Mouse (Mus musculus): ENCODE measurements at regions not wholly inside any gene's neighbourhood (a gene's known extent, or its start where the extent isn't known, plus 50 kb on each side); places are given as distances from the start of the nearest gene placed in this dataset.
"Not testable (repeated sequence)": the region's sequence is repeated elsewhere in the genome, so short reads cannot be mapped to it uniquely, and the experiment has no call there.

DNA sequence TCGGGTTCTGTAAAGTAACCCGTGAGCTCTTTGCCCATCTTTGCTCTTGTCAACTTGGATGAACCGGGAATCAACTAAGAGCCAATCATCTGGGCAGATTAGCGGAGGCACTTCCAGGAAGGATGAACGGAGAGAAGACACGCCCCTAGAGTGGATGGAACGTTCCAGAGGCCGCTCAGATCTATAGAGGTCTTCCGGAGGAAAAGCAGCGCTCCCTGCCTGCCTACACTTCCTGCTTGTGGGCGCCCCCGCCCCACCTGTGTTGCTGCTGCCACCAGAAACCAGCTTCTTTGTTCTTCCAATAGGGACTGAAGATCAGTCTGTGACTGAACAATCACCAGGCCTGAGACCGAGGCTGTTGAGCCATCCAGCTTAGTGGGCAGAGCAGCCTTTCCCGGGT, 192.7 kb downstream of the Unc5cl start:
- peak; percentile 39; the same call in 1 of the 2 replicates for ATAC-seq (replicated peaks; ENCODE audit: low read depth, poor library complexity, severe bottlenecking)

DNA sequence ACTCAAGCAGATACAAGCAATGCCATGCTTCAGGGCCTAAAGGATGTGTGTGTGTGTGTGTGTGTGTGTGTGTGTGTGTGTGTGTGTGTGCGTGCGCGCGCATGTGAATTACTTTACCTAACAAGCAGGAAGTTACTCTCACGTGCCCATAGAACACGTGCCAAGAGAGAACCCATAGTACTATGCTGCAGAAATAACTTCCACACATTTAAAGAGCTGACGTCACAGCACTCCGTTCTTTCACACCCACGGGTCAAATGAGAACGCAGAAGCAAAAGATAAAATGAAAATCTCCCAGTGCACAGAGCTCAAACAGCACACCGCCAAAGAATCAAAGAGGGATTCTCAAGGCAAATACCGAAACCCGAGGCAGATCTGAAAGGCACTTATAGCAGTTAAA, 195.9 kb downstream of the Unc5cl start:
- ATAC-seq (replicated peaks; ENCODE audit: low read depth, poor library complexity, severe bottlenecking), result no peak

DNA sequence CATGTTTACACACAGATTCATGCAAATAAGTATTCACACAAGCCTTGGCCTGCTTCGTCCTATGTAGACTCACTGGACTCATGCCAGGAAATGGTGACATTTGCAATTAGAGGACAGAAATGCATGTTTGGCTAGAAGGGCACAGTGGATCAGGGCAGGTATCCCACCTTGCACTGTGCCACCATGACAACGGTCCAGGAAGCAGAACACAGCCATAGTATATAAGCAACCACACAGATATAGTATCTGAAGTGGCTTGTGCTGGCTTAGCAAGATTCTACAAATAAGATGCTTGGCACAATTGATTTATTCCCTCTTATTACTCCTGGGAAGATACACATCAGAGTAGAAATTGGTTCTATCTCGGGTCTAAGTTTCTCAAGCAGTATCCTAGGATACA, 218.0 kb downstream of the Unc5cl start:
- ATAC-seq (replicated peaks; ENCODE audit: low read depth, poor library complexity, severe bottlenecking), result no peak

DNA sequence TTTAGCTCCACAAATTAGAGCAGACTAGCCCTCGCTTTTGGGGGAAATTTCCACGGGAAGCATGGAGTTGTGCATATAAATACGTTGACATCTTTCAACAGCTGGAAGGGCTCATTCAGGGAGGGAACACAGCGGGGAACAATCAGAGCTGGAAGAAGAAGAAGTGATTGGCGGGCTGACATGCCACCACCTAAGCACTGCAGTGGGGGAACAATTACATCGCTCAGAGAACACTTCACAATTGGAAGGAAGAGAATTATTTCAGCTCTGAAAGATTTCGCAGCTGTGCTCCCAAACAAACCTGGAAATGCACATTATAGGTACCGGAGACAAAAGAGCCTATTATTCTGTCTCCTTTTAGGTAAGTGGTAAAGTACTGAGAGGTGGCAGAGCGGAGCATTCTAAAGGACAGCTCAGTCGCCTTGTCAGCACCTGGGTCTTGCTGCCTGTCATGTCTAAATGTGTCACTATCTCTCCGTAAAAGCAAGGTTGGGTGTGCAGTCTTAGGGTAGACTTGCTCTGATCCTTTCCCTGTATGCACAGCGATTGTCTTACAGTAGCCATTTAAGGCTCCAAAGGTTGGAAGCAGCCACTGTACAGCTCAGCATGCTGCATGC, 223.6 kb downstream of the Unc5cl start:
- no peak for ATAC-seq (replicated peaks; ENCODE audit: low read depth, poor library complexity, severe bottlenecking)

DNA sequence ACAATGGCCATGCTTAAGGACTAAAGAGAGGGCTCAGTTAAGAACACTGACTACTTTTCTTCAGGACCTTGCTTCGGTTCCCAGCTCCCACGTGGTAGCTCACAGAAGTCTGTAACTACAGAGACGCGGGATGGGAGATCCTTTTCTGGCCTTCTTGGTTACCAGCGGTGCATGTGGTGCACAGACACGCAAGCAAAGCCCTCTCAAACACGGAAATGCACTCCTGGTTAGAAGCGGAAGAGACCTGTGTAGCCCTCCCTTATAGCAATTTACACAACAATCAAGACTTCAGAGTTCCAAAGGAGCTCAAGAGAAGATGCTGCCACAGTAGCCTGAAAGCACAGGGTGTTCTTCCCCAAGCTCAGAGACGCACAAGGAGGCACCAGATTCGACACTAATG, 225.6 kb downstream of the Unc5cl start:
- ATAC-seq (replicated peaks; ENCODE audit: low read depth, poor library complexity, severe bottlenecking), result no peak

DNA sequence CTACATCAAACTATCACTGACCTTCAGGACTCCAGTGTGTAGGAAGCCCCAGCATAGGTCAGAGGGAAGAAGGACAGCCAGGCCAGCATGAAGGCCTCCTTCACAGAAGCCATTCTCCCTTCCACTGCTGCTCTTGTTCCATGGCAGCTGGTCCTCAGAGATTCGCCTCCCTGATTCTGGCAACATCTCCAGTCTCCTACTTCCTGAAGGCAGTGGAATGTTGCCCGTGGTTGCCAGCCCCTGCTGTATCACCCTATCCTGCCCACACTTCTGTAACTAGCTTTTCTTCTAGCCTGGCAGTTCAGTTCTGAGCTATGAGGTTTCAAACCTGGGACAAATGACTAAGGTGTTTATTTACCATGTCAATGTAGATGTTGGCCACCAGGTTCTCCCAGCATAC, 234.2 kb downstream of the Unc5cl start:
- ATAC-seq (replicated peaks; ENCODE audit: low read depth, poor library complexity, severe bottlenecking), result no peak

DNA sequence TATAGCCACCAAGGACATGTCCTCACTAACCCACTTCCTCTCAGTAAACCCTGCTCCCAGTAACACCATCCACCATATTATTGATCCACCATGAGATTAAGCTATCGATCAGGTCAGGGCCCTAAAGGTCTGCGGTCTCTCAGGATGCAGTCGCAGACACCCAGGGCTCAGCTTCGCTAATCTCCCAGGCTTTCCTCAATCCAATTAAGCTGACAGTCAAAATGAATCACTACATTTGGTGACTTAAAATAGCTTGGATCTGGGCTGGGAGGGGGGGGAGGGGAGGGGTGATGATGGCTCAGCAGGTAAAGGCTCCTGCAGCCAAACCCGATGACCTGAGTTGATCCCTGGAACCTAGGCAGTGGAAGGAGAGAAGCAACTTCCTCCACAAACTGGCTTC, 233.7 kb upstream of the Lrfn2 start:
- ATAC-seq (replicated peaks; ENCODE audit: low read depth, poor library complexity, severe bottlenecking), result no peak

DNA sequence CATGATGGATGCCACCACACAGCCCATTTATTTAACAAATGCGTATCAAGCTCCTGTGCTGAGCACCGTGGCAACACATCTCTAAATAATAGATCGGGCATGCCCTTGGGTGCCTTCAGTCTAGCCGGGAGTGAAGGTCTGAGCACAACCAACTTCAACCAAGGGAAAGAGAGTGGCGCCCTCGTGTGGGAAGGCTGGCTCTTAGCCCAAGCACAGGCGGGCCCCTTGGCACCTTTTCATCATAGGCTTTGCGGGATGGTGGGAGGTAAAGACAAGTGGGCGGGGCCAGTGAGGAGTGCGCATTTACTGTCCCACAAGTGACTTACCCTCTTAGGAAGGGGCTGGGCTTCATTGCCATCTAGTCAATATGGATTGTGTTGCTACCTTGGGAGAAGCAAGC, 231.6 kb upstream of the Lrfn2 start:
- ATAC-seq (replicated peaks; ENCODE audit: low read depth, poor library complexity, severe bottlenecking), result 0 out of 2 replicates have a peak, but pooled peaks have one; percentile 29

DNA sequence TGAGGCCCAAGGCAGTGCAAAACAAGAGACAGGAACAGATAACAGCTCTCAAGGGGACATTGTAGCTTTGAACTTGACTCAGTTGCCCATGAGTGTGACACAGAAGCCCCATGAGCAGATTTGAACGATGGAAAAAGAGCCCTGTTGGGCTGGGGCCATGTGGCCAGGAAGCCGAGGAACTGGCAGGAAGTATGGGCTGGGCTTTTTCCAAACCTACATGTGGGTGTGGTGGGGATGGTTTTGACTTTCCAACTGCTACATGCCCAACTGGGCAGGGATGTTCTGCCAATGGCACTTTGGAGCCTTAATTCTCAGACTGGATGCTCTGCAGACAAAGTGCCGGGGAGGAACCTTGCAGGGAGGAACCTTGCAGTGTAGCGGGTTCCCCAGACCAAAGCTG, 211.7 kb upstream of the Lrfn2 start:
- ATAC-seq (replicated peaks; ENCODE audit: low read depth, poor library complexity, severe bottlenecking), result no peak

DNA sequence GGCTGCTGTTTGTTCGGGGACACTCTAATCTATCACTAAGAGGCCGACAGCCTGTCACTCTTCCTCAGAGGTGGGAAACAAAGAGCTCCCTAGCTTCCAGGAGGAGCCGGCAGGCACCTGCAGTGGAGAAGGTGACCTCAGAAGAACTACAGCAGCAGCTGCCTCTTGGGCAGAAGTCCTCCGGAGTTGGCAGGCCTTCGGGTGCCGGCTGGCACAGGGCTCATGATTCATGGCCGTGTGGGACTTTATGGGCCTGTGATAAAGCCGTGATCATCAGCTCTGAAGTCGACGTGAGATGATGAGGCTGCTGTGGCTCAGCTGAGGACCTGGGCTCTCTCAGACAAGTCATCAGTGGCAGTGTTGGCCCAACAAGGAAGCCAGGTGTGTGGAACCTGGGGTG, 208.9 kb upstream of the Lrfn2 start:
- ATAC-seq (replicated peaks; ENCODE audit: low read depth, poor library complexity, severe bottlenecking), result no peak

DNA sequence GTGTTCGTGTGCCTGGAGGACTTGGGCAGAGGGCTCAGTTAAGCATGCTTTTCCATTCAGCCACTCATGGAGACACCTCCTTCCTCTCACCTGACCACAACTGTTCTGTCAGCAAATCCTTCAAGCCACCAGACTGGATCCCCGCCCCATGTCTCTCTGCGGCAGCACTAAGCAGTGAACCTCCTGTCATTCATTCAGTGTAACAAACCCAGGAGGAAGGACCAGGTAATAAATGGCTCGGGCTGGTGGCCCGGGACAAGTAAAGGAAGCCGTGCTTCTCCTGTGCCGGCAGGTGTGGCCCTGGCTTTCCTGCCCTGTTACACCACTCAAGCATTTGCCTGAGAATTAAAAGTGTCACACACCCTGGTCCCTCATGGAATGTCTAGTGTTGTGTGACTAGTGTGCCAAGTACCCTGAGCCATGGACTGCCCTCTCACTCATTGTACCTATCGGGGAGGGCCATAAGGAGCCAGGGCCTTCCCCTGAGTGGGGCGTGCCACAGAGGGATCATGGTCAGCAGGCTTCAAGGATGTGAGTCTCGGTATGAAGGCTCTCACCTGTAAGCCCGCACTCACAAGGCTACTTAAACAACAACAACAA, 207.6 kb upstream of the Lrfn2 start:
- no peak for ATAC-seq (replicated peaks; ENCODE audit: low read depth, poor library complexity, severe bottlenecking)

DNA sequence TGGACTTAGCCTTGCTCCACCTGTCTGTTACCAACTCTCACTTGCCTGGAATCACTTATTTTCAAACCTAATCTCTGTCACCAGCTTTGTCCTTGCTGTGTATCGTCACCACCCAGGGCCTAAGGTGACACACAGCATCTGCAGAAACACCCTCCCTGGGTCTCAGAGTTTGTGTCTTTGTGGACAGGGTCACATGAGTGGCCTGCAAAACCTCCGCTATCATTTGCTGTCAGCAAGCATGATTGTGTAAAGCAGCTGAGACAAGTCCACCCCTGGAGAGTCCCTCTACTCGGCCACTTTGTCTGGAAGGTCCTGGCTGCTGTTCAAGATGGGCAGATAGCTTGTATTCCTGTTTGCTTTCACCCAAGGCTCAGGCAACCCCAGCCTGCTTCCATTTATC, 205.7 kb upstream of the Lrfn2 start:
- no peak for ATAC-seq (replicated peaks; ENCODE audit: low read depth, poor library complexity, severe bottlenecking)

DNA sequence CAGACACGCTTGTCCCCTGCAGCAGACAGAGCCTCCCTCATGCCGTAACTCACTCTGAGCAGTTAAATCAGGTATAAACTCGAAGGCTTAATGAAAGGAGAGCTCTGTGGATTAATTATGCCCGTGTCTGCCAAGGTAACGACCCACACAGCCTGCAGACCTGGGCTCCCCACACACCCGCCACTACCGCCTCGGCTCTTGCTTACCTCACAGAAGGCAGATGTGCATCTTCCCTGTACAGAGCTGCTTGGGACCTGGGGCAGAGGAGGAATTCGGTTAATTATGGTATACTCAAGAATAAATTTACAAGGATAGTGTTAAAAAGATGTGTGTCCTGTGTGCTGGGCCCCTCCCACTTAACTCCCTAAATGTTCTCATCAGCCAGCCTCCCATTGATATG, 198.4 kb upstream of the Lrfn2 start:
- no peak for ATAC-seq (replicated peaks; ENCODE audit: low read depth, poor library complexity, severe bottlenecking)

DNA sequence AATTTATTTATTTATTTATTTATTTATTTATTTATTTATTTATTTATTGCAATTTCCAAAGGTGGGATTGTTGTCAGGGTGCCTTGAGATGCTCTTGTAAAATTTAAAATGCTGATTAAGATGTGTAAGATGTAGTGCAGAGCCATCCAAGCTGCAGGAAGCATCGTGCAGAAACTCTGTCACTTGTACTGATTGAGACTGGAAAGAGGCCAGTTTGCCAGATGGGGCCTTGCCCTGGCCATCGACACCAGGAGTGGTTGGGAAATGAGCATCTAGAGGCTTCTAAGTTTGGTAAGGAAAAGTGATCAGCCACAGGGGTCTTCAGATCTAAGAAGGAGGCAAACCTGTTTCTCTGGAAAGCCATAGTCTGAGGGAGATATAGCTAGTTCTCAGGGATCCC, 195.0 kb upstream of the Lrfn2 start:
- not testable (repeated sequence) for ATAC-seq (replicated peaks; ENCODE audit: low read depth, poor library complexity, severe bottlenecking)

DNA sequence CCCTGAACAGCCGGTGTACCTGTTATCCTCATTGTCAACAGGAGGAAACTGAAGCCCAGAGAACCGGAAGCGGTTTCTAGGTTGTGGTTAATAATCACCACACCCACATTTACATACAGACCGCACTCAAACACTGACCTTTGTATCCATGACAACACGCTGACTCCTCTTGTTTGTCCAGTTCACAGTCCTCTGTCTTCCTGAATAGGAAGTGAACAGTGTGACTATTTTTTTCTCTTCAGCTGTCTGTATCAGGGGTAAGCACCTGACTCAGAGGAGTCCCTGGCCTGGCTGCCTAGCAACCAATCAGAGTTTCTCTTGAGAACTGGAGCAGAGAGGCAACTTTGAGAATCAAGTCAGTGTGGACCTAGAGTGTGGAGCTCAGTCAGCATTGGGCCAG, 193.5 kb upstream of the Lrfn2 start:
- ATAC-seq (replicated peaks; ENCODE audit: low read depth, poor library complexity, severe bottlenecking), result peak; percentile 79

DNA sequence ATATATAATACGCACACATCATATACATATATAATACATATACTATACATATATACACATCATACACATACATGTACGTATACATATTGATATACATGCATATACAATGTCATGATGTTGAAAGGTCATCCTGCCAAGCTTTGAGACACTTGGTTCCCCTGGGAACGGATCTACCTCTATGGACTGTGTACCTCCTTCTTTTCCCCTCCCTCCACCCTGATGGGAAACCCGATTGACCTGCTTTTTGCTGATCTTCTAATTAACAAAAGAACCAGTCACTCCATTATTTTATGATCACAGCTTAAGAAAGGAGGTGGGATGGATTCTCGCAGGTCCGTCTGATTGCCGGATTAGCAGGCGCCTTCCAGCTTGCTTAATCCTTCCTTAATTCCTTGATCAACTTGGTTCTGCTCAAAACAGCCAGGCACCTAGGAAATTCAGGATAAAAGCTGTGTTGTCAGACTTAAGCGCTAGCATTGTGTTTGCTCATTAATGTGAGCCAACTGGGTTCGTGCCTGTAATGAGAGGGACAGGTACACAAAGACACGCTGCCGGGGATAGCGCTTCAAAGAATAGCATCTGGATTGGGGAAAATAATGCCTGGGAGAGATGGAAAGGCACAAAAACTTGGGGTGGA, 189.3 kb upstream of the Lrfn2 start:
- ATAC-seq (replicated peaks; ENCODE audit: low read depth, poor library complexity, severe bottlenecking), result no peak

DNA sequence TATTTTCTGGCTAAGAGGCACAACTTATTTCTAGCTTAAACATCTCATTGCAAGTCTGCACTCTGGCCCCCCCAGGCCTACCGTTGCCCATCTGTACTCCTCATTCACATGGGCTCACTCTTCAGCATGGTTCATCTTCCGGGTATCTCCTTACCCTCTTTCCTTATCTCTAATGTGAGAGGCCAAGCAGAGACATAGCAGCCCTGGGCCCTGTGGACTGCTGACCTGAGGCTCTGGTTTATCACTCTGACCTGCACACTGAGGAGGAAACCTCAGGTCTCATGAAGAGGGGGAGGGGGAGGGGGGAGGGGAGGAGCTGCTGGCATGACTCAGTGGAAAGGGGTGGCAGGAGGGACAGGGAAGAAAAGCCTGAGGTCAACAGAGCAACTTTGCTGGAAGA, 162.1 kb upstream of the Lrfn2 start:
- ATAC-seq (replicated peaks; ENCODE audit: low read depth, poor library complexity, severe bottlenecking), result no peak

DNA sequence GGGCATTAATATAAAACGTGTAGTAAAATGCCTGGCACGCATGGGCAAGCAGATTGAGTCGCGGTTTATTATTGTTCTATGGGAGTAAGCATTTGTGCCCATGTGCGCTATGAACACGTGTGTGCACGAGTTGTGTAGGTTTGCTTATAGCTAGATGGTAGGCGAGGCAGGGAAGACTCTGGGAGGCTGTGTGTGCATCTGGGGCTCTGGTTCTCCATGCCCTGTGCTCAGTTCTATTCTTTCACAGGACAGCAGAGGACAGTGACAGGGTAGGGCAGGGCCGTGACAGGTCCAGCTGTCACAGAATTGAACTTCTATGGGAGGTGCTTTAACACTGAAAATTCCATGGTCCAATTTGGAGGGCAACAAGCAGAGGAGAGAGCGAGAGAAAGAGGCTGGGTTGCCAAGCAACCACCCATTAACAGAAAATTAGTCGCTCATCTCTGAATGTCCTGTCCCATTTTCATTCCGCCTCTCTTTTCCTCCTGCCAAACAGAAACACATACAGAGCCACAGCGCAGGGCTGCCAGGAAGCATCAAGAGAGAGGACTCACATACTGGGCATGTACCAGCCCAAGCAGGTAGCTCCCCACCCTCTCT, 160.4 kb upstream of the Lrfn2 start:
- no peak for ATAC-seq (replicated peaks; ENCODE audit: low read depth, poor library complexity, severe bottlenecking)

DNA sequence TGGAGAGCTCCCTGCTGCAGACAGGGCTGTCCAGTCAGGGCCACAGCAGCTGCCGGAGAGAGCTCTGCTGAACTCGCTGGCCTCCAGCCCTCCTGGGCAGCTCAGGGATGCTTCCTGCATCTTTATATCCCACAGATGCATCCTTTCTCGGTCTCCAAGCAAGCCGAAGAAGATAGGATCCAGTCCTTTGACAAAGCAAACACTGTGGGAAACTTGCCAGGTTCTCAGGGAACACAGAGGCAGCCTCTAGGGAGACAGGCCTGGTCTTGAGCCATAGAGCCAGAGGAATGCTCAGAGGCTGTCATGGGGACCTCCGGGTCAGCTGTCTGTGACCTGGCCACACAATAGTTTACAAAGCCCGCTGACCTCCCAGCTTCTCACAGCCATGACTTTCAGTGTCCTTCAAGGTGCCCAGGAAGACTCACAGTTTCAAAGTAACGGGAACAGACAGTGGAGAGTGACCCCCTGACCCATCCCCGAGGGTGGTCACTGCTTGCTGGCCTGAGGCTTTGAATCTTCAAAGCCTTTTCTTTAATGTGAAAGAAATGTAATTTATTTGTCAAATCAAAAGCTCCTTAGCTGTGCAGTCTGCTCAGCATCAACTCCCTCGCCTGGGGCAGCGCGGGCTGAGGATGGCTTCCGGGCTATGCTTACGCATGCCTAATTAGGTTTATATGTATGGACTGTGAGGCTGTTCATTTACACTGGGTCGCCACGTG, 157.8 kb upstream of the Lrfn2 start:
- no peak for ATAC-seq (replicated peaks; ENCODE audit: low read depth, poor library complexity, severe bottlenecking)

DNA sequence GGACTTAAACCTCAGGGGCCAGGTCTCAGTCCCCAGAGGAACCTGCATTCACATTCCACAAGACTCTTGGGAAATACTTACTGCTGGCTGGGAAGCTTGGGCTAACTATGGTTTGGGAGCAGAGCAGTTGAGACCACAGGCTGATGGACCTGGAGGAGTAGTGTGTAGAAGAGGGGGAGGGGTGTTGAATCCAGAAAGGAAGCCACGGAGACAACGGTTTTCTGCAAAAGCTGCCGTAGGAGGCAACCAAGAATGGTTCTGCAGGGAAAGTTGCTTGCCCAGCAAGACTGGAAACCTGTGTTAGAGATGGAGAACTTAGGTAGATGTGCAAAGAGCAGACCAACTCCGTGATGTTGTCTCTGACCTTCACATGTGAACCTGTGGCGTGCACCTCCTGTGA, 156.7 kb upstream of the Lrfn2 start:
- no peak for ATAC-seq (replicated peaks; ENCODE audit: low read depth, poor library complexity, severe bottlenecking)

DNA sequence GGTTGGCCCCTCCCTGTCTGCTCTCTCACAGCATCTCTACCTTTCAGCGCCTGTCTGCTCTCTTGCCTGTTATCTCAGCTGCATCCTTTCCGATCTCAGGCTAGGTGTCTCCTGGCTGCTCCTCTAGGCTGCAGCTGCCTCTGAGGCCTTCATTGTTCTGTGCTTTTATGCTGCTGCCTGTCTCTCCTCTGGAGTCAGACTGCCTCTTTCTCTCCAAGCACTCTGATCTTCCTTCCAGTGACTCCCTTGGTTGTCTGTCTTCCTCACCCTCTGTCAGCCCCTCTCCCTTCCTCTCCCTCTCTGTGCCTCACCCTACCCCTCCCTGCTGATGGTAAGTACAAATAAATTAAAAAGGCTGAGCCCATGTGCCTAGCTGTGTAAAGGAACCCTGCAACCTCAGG, 155.7 kb upstream of the Lrfn2 start:
- ATAC-seq (replicated peaks; ENCODE audit: low read depth, poor library complexity, severe bottlenecking), result no peak
